Mouse (Mus musculus) megakaryocyte, embryonic 14.5 days (primary cell): ENCODE measurements around the gene Dcakd. TPM values are rescaled to one million over a fixed set of nuclear protein-coding genes. Genes with fewer than 3 reads are reported as not detected.

Experiments
- H3K27me3 ChIP-seq: replicated peaks from 2 replicates; pipeline ENCODE3; 2012; ENCODE audit warnings: inconsistent platforms
- H3K36me3 ChIP-seq: replicated peaks from 2 replicates; pipeline ENCODE3; 2012; ENCODE audit warnings: low read length, inconsistent platforms, mixed read lengths
- H3K4me1 ChIP-seq: 2 replicates; pipeline ENCODE4 v1.6.1; 2012; ENCODE audit warnings: inconsistent platforms
- H3K4me3 ChIP-seq: replicated peaks from 2 replicates; pipeline ENCODE3; 2012; ENCODE audit warnings: moderate library complexity, mild to moderate bottlenecking, inconsistent platforms
- H3K9me3 ChIP-seq: 2 replicates; pipeline ENCODE4 v1.6.1; 2012; ENCODE audit warnings: inconsistent platforms
- FLI1 ChIP-seq: IDR thresholded peaks from 2 replicates; pipeline ENCODE4 v1.6.1; 2012; ENCODE audit warnings: low read length, inconsistent platforms, mixed read lengths
- GATA1 ChIP-seq: IDR thresholded peaks from 3 replicates; pipeline ENCODE4 v1.6.1; 2012; ENCODE audit warnings: mixed read lengths, low read length, inconsistent platforms, borderline replicate concordance
- polyA plus RNA-seq: library from polyadenylated mRNA; stranded (reverse); fragments of >175 nt; gene quantifications from 2 replicates; pipeline ENCODE4 v1.2.3, GENCODE M21; 2012; ENCODE audit warnings: low replicate concordance; ENCODE audit not compliant: insufficient read depth

The Dcakd gene
- polyA plus RNA-seq, 1 experiment: 56.4 TPM

GRCm38 (mm10) chr11:102963855-102964546 is 64.1 kb downstream of the Dcakd start:
- H3K27me3 ChIP-seq: peaks cover 92% of the 10 kb centered on the region

DNA sequence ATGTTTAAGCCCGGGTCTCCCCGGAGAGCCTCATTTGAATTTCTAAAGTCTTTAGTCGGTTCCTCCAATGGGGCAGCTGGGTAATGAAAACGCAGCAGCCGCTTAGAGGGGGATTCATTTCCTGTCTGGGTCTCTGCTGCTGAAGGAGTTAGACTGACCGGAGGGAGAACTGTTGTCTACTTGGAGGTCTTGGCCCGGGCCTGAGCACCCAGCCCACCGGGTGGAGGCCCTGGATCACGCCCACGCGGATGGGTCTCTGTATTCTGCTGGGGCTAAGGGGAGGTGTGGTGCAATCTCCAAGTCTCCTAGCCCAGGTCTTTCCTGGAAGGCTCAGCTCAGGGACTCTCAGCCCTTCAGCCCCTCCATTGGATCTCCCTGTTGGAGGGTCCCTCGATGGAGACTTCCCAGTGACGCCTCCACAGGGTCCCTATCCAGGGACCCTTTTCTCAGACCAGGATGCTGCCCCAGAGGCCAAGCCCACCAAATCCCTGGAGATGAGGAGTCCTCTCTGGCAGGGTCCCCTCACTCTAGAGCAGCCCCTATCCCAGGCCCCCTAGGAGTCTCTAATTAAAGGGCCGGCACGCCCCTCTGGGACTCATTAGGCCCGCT is 64.8 kb downstream of the Dcakd start:
- peaks cover 15% of the 10 kb centered on the region for H3K4me1 ChIP-seq
- H3K27me3 ChIP-seq: peaks cover 89% of the 10 kb centered on the region
- no peaks in the 10 kb centered on the region for H3K9me3 ChIP-seq
- TF ChIP-seq GATA1 (no peak), FLI1 (no peak)
- H3K36me3 ChIP-seq: no peaks in the 10 kb centered on the region
- no peak overlapping the region for H3K4me3 ChIP-seq

More at GRCm38 (mm10) chr11:102963855-102964546, 64.1 kb downstream of the Dcakd start:
- Histone ChIP-seq H3K4me1 (peaks cover 11% of the 10 kb centered on the region), H3K4me3 (no peak overlapping the region), H3K36me3 (no peaks in the 10 kb centered on the region), H3K9me3 (no peaks in the 10 kb centered on the region)
- TF ChIP-seq GATA1: no peak
- no peak for TF ChIP-seq FLI1

DNA sequence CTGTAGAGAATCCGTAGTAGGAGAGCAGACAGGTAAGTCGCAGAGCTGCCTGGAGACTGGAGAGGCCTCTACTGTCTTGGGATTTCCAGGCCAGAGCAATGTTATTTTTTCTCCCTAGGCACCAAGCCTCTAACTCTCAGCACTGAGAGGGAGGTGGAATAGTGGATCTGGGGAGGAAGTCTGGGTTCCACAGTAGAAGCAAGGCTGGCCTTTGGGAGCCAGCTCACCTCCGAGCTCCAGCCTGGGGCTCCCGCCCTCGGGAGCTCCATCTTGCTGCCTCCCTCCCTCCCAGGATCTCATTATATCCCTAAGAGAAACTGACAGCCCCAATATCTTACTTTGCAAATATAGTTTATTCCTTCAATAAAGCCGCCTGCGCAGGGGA is 65.3 kb downstream of the Dcakd start:
- Histone ChIP-seq H3K4me3 (no peak overlapping the region), H3K36me3 (no peaks in the 10 kb centered on the region), H3K27me3 (peaks cover 89% of the 10 kb centered on the region), H3K9me3 (no peaks in the 10 kb centered on the region), H3K4me1 (peaks cover 17% of the 10 kb centered on the region)
- TF ChIP-seq FLI1 (no peak), GATA1 (no peak)

DNA sequence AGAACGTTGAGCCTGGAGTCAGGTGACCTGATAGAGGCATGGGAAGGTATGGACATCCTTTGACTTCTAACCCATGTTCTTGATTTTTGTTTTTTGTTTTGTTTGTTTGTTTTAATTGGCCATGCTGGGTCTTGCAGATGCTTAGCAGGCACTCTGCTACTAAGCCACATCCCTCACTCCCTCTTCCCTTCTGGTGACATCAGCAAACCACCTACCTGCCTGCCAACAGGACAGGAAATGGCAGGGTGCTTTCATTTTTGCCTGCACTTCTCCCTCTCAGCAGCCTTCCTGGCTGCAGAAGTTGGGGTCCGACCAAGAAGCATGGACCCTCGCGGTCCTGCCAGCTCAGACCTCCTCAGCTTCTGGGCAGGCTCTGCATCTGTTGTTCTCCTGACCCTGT is 67.1 kb downstream of the Dcakd start:
- H3K4me1 ChIP-seq: peaks cover 17% of the 10 kb centered on the region
- H3K4me3 ChIP-seq: no peak overlapping the region
- peaks cover 89% of the 10 kb centered on the region for H3K27me3 ChIP-seq
- peaks cover 2% of the 10 kb centered on the region; the same call in 1 of the 2 replicates for H3K9me3 ChIP-seq
- TF ChIP-seq FLI1: no peak
- no peak for TF ChIP-seq GATA1
- no peaks in the 10 kb centered on the region for H3K36me3 ChIP-seq

- peaks cover 9% of the 10 kb centered on the region for H3K4me1 ChIP-seq
- no peaks in the 10 kb centered on the region for H3K36me3 ChIP-seq
- H3K9me3 ChIP-seq: peaks cover 5% of the 10 kb centered on the region; the same call in 1 of the 2 replicates
- peaks cover 88% of the 10 kb centered on the region for H3K27me3 ChIP-seq
- no peak overlapping the region for H3K4me3 ChIP-seq
- TF ChIP-seq GATA1: no peak
- no peak for TF ChIP-seq FLI1
These were observed 69.3 kb downstream of the Dcakd start for GRCm38 (mm10) chr11:102958870-102959269.

GRCm38 (mm10) chr11:102958431-102958830 is 69.7 kb downstream of the Dcakd start:
- Histone ChIP-seq H3K4me3 (no peak overlapping the region), H3K4me1 (peaks cover 6% of the 10 kb centered on the region), H3K27me3 (peaks cover 86% of the 10 kb centered on the region), H3K36me3 (no peaks in the 10 kb centered on the region), H3K9me3 (peaks cover 5% of the 10 kb centered on the region; the same call in 1 of the 2 replicates)
- TF ChIP-seq GATA1 (no peak), FLI1 (no peak)

DNA sequence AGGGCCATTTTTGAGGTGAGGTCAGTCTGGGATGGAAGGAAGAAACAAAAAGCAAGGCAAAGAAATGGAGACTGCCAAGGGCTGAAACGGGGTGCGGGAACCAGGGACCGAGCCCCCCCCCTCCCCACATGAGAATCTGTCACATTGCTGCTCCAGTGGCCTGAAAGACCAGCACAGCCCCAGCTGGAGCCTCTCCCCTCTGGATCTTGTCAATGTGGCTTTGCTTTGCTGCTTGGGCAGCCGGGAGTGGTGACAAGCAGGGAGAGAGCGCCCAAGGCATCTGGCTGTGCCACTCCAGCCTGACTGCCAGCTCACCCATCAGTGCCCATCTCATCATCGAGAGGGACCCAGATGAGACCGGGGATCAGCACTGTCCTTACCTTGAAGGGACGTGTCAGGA is 70.4 kb downstream of the Dcakd start:
- H3K27me3 ChIP-seq: peaks cover 86% of the 10 kb centered on the region
- peaks cover 6% of the 10 kb centered on the region for H3K4me1 ChIP-seq
- H3K36me3 ChIP-seq: no peaks in the 10 kb centered on the region

DNA sequence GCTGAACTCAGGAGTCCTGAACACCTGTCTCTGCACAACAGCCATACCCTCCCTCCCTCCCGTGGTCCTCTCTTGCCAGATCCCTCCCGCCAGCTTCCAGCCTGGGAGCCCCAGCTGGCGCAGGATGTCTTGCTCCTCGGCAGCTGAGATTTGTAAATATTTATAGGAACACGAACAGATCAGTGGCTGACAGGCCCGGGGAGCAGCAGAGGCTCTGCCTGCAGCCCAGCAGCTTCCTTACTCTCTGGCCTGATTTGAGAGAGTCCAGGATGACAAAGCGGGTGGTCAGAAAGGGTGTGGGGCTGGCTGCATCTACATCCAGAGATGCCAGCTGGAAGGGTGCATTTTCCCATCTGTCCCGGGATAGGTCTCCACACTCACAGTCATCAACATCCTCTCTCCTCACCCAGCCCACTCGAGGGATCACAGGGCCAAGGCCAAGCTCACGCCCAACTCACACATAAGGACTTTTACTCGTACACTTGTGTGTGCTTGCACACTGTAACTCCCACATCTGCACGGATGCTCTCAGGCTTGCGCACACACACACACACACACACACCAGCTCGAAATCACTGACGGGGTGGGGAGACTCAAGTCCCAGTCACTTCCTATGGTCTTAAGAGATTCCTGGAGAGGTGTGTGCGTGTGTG is 71.0 kb downstream of the Dcakd start:
- no peaks in the 10 kb centered on the region for H3K36me3 ChIP-seq
- H3K9me3 ChIP-seq: peaks cover 5% of the 10 kb centered on the region; the same call in 1 of the 2 replicates
- peaks cover 6% of the 10 kb centered on the region for H3K4me1 ChIP-seq
- no peak for TF ChIP-seq FLI1
- peaks cover 87% of the 10 kb centered on the region for H3K27me3 ChIP-seq
- H3K4me3 ChIP-seq: no peak overlapping the region

More for the DNA sequence above, 70.4 kb downstream of the Dcakd start:
- no peak for TF ChIP-seq GATA1
- no peak for TF ChIP-seq FLI1
- Histone ChIP-seq H3K9me3 (peaks cover 5% of the 10 kb centered on the region; the same call in 1 of the 2 replicates), H3K4me3 (no peak overlapping the region)

DNA sequence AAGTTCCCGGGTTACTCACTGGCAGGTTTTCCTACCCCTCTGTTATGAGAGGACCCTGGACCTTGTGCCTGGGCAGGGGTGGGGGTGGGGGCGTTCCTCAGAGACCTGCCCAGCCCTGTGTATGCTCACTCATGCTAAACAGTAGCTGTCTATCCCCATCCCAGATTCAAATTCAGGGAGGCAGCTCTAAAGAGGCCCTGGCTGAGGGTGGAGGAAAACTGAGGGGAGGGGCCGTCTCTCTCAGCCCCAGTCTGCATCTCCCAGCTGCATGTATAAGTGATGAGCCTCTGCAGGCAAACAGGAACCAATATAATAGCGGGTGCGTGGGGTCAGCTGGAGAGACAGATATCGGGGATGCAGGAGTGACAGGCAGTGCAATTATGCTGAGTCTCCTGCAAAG is 75.2 kb downstream of the Dcakd start:
- Histone ChIP-seq H3K36me3 (no peaks in the 10 kb centered on the region), H3K9me3 (peaks cover 9% of the 10 kb centered on the region; the same call in 1 of the 2 replicates), H3K4me3 (no peak overlapping the region), H3K27me3 (peaks cover 97% of the 10 kb centered on the region), H3K4me1 (peaks cover 9% of the 10 kb centered on the region)
- TF ChIP-seq GATA1 (no peak), FLI1 (no peak)

- H3K9me3 ChIP-seq: 0 out of 2 replicates have a peak, but pooled peaks cover 4% of the 10 kb centered on the region
- H3K36me3 ChIP-seq: no peaks in the 10 kb centered on the region
- peaks cover 100% of the 10 kb centered on the region for H3K27me3 ChIP-seq
- H3K4me1 ChIP-seq: peaks cover 54% of the 10 kb centered on the region
- TF ChIP-seq GATA1: no peak
- no peak for TF ChIP-seq FLI1
- peak overlapping the region; percentile 87 for H3K4me3 ChIP-seq
These were observed 79.8 kb downstream of the Dcakd start for GRCm38 (mm10) chr11:102948043-102948961.
